Mouse (Mus musculus): ENCODE results near the gene Pstpip1. TPM values are rescaled to one million over a fixed set of nuclear protein-coding genes. Genes with fewer than 3 reads are reported as not detected.

Gene Pstpip1
- polyA plus RNA-seq, 1 experiment from 2014 or later = 78.8 TPM

GRCm38 (mm10) chr9:56122973-56123372 is 33.2 kb downstream of the Pstpip1 start:
- Histone ChIP-seq H3K79me2 (ENCODE audit: inconsistent target) (peaks cover 20% of the 10 kb centered on the region; the same call in 1 of the 2 replicates), H3K4me3 (ENCODE audit: inconsistent target) (no peak overlapping the region), H3K36me3 (ENCODE audit: inconsistent target) (peaks cover 91% of the 10 kb centered on the region), H3K27ac (no peak overlapping the region)
- 91% methylated on average over 8 of the region's 8 CpGs for WGBS (ENCODE audit: missing documents)

- whole genome bisulfite sequencing (ENCODE audit: missing documents) = 91% methylated on average over 7 of the region's 7 CpGs
- peaks cover 93% of the 10 kb centered on the region for H3K36me3 ChIP-seq (ENCODE audit: inconsistent target)
Observed at GRCm38 (mm10) chr9:56123613-56124012, 33.9 kb downstream of the Pstpip1 start.

GRCm38 (mm10) chr9:56124561-56124960 is 34.8 kb downstream of the Pstpip1 start:
- no peak overlapping the region for H3K27ac ChIP-seq
- WGBS (ENCODE audit: missing documents) = 88% methylated on average over 11 of the region's 11 CpGs
- peaks cover 5% of the 10 kb centered on the region; the same call in 1 of the 2 replicates for H3K79me2 ChIP-seq (ENCODE audit: inconsistent target)
- no peak overlapping the region for H3K4me3 ChIP-seq (ENCODE audit: inconsistent target)
- peaks cover 97% of the 10 kb centered on the region for H3K36me3 ChIP-seq (ENCODE audit: inconsistent target)

More at GRCm38 (mm10) chr9:56123613-56124012, 33.9 kb downstream of the Pstpip1 start:
- H3K27ac ChIP-seq = no peak overlapping the region
- peaks cover 13% of the 10 kb centered on the region; the same call in 1 of the 2 replicates for H3K79me2 ChIP-seq (ENCODE audit: inconsistent target)
- H3K4me3 ChIP-seq (ENCODE audit: inconsistent target) = no peak overlapping the region

- Histone ChIP-seq H3K4me3 (ENCODE audit: inconsistent target) (no peak overlapping the region), H3K27ac (no peak overlapping the region), H3K36me3 (ENCODE audit: inconsistent target) (peaks cover 84% of the 10 kb centered on the region), H3K79me2 (ENCODE audit: inconsistent target) (no peaks in the 10 kb centered on the region)
- WGBS (ENCODE audit: missing documents) = 93% methylated on average over 16 of the region's 16 CpGs
Observed at GRCm38 (mm10) chr9:56126453-56127173, 36.9 kb downstream of the Pstpip1 start.

GRCm38 (mm10) chr9:56128331-56128730 is 38.6 kb downstream of the Pstpip1 start:
- Histone ChIP-seq H3K79me2 (ENCODE audit: inconsistent target) (no peaks in the 10 kb centered on the region), H3K36me3 (ENCODE audit: inconsistent target) (peaks cover 67% of the 10 kb centered on the region), H3K27ac (no peak overlapping the region)

GRCm38 (mm10) chr9:56129951-56130350 is 40.2 kb downstream of the Pstpip1 start:
- Histone ChIP-seq H3K79me2 (ENCODE audit: inconsistent target) (no peaks in the 10 kb centered on the region), H3K4me3 (ENCODE audit: inconsistent target) (no peak overlapping the region), H3K36me3 (ENCODE audit: inconsistent target) (peaks cover 51% of the 10 kb centered on the region), H3K27ac (no peak overlapping the region)
- whole genome bisulfite sequencing (ENCODE audit: missing documents) = 97% methylated on average over 3 of the region's 3 CpGs

More at GRCm38 (mm10) chr9:56128331-56128730, 38.6 kb downstream of the Pstpip1 start:
- H3K4me3 ChIP-seq (ENCODE audit: inconsistent target) = no peak overlapping the region
- 74% methylated on average over 9 of the region's 9 CpGs for WGBS (ENCODE audit: missing documents)

- 80% methylated on average over 4 of the region's 4 CpGs for whole genome bisulfite sequencing (ENCODE audit: missing documents)
- peaks cover 45% of the 10 kb centered on the region for H3K36me3 ChIP-seq (ENCODE audit: inconsistent target)
- no peak overlapping the region for H3K27ac ChIP-seq
- H3K4me3 ChIP-seq (ENCODE audit: inconsistent target) = no peak overlapping the region
- no peaks in the 10 kb centered on the region for H3K79me2 ChIP-seq (ENCODE audit: inconsistent target)
Observed at GRCm38 (mm10) chr9:56130536-56130935, 40.8 kb downstream of the Pstpip1 start.

GRCm38 (mm10) chr9:56131813-56132525 is 42.2 kb downstream of the Pstpip1 start:
- Histone ChIP-seq H3K36me3 (ENCODE audit: inconsistent target) (peaks cover 32% of the 10 kb centered on the region), H3K79me2 (ENCODE audit: inconsistent target) (no peaks in the 10 kb centered on the region), H3K27ac (no peak overlapping the region), H3K4me3 (ENCODE audit: inconsistent target) (no peak overlapping the region)
- WGBS (ENCODE audit: missing documents) = 93% methylated on average over 10 of the region's 10 CpGs

- H3K27ac ChIP-seq = no peak overlapping the region
- WGBS (ENCODE audit: missing documents) = 93% methylated on average over 5 of the region's 5 CpGs
- H3K36me3 ChIP-seq (ENCODE audit: inconsistent target) = peaks cover 12% of the 10 kb centered on the region; the same call in 1 of the 2 replicates
- no peak overlapping the region for H3K4me3 ChIP-seq (ENCODE audit: inconsistent target)
- H3K79me2 ChIP-seq (ENCODE audit: inconsistent target) = no peaks in the 10 kb centered on the region
Observed at GRCm38 (mm10) chr9:56133970-56134369, 44.2 kb downstream of the Pstpip1 start.

GRCm38 (mm10) chr9:56134614-56135013 is 44.9 kb downstream of the Pstpip1 start:
- H3K79me2 ChIP-seq (ENCODE audit: inconsistent target) = no peaks in the 10 kb centered on the region
- WGBS (ENCODE audit: missing documents) = 94% methylated on average over 4 of the region's 4 CpGs
- no peak overlapping the region for H3K4me3 ChIP-seq (ENCODE audit: inconsistent target)
- peaks cover 6% of the 10 kb centered on the region; the same call in 1 of the 2 replicates for H3K36me3 ChIP-seq (ENCODE audit: inconsistent target)
- H3K27ac ChIP-seq = no peak overlapping the region

GRCm38 (mm10) chr9:56135590-56136197 is 45.9 kb downstream of the Pstpip1 start:
- WGBS (ENCODE audit: missing documents) = 90% methylated on average over 4 of the region's 4 CpGs
- Histone ChIP-seq H3K4me3 (ENCODE audit: inconsistent target) (no peak overlapping the region), H3K27ac (no peak overlapping the region), H3K79me2 (ENCODE audit: inconsistent target) (no peaks in the 10 kb centered on the region), H3K36me3 (ENCODE audit: inconsistent target) (no peaks in the 10 kb centered on the region; the same call in 1 of the 2 replicates)

- H3K4me3 ChIP-seq (ENCODE audit: inconsistent target) = no peak overlapping the region
- no peak overlapping the region for H3K27ac ChIP-seq
- 77% methylated on average over 8 of the region's 9 CpGs for WGBS (ENCODE audit: missing documents)
- H3K79me2 ChIP-seq (ENCODE audit: inconsistent target) = no peaks in the 10 kb centered on the region
- peaks cover 20% of the 10 kb centered on the region for H3K36me3 ChIP-seq (ENCODE audit: inconsistent target)
Observed at GRCm38 (mm10) chr9:56141776-56142175, 52.0 kb downstream of the Pstpip1 start.

GRCm38 (mm10) chr9:56144366-56145003 is 54.7 kb downstream of the Pstpip1 start:
- H3K36me3 ChIP-seq (ENCODE audit: inconsistent target) = peaks cover 20% of the 10 kb centered on the region
- no peak overlapping the region for H3K4me3 ChIP-seq (ENCODE audit: inconsistent target)
- peaks cover 4% of the 10 kb centered on the region; the same call in 1 of the 2 replicates for H3K79me2 ChIP-seq (ENCODE audit: inconsistent target)
- WGBS (ENCODE audit: missing documents) = 88% methylated on average over 7 of the region's 7 CpGs
- no peak overlapping the region for H3K27ac ChIP-seq

GRCm38 (mm10) chr9:56146326-56146923 is 56.7 kb downstream of the Pstpip1 start:
- Histone ChIP-seq H3K27ac (no peak overlapping the region), H3K4me3 (ENCODE audit: inconsistent target) (no peak overlapping the region), H3K79me2 (ENCODE audit: inconsistent target) (peaks cover 15% of the 10 kb centered on the region; the same call in 1 of the 2 replicates), H3K36me3 (ENCODE audit: inconsistent target) (peaks cover 20% of the 10 kb centered on the region)
- WGBS (ENCODE audit: missing documents) = 82% methylated on average over 16 of the region's 16 CpGs

Data from macrophage (primary cell).